Mouse (Mus musculus): ENCODE measurements around the gene Ndufa7.

The Ndufa7 gene

DNA sequence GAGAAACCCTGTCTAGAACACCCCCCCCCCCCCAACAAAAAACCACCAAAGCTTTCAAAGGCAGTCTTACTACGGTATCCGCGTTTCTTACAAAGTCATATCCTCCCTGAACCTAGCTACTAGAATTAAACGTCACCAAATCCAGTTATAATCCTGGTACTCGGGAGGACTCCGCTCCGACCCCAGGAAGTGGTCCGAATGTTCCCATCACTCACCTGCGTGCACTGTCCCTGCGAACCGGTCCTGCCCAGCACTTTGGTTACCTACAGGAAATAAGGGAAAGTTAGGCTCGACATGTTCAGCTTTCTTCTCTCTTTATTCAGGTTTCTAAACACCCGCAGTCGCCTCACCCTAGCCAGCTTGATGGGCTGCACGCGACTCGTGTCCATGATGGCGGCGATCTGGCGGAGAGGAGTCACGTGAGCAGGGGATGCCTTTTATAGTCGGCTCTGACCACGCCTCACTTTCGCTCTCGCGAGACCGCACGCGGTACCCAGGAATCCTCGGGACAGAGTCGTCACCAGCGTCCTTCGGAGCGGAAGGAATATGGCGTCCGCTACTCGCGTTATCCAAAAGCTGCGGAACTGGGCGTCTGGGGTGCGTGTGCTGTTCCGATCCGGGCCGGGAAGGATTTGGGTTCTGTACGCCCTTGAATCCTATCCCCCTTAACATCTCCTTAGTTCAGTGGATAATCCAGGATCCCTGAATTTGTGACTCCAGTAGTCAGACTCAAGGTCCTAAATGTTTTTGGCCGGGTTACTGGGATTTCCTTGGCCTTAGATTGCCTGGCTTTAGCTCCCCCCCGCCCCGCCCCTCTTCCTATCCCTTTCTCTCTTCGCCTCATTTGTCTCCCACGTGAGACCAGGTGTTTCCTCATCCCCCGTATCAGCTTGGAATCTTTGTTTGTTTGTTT lies at the start of gene Ndufa7, which contains the start of gene Rps28:
Gene Ndufa7, plus strand, starts transcription at position 489 of the 913 bp plus-strand sequence.
Gene Rps28, minus strand, starts transcription at position 479 of the 913 bp plus-strand sequence.
- peak; percentile 97 for DNase-seq (ENCODE audit: low spot score in 2 of 2)

- DNase-seq (ENCODE audit: low spot score in 2 of 2), result no peak
Measured at GRCm38 (mm10) chr17:33774573-33775155, 49.7 kb upstream of the Ndufa7 start.

DNA sequence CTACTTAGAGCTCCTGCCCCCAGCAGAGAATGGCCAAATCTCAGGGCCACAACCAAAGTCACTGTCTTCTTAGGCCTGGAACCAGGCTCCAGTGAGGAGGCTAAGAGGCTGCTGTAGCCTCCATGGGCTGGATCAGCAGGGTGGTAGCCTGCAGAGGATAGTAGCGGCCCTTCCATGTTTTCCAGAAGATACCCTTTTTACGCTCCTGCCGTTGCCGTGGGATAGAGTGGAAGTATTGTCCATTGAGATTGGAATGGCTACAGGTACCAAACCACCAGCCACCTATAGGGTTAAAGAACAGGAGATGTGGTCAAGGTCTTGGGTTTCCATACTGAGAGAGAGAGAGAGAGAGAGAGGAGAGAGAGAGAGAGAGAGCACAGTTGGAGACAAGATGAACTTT lies 49.1 kb upstream of the Ndufa7 start:
- no peak for DNase-seq (ENCODE audit: low spot score in 2 of 2)

DNA sequence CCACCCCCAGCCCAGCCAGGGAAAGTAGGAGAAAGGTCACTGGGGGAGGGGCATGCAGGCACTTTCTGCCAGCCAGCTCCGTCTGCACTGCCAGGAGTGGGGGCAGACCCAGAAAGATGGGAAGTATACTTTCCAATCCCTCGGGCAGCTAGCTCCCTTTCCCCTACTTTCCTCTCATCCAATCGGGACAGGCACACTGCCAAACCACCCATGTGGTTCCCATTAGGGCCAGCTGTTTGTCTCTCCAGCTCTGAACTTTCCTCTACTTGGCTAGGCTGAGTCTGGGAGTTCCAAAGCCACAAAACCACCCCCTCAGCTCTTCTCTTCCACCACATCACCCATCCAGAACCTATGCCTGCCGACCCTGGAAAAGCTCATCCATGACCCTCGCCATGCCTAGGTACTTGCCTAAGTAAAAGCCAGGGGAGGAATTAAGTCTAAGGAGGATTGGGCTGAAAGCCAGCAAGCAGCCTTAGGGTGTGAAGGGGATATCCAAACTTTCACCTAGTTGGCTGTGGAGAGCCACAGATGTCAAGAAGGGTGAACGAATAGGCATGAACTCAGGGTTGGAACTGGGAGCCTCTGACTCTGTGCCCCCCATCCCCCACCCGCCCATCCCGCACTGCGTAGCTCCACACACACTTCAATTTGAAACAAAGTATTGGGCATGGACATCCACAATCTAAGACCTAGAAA lies 45.0 kb upstream of the Ndufa7 start:
- DNase-seq (ENCODE audit: low spot score in 2 of 2), result peak; percentile 45 to 52

GRCm38 (mm10) chr17:33779967-33780295 lies 44.4 kb upstream of the Ndufa7 start:
- DNase-seq (ENCODE audit: low spot score in 2 of 2), result no peak

GRCm38 (mm10) chr17:33780431-33780830 lies 43.9 kb upstream of the Ndufa7 start:
- no peak for DNase-seq (ENCODE audit: low spot score in 2 of 2)

- peak; percentile 71 to 73 for DNase-seq (ENCODE audit: low spot score in 2 of 2)
Measured at GRCm38 (mm10) chr17:33781124-33781977, 43.0 kb upstream of the Ndufa7 start, which contains the start of gene Angptl4. Angptl4 (minus strand) TSS chr17:33781830.

- no peak for DNase-seq (ENCODE audit: low spot score in 2 of 2)
Measured at GRCm38 (mm10) chr17:33782067-33782466, 42.3 kb upstream of the Ndufa7 start.

DNA sequence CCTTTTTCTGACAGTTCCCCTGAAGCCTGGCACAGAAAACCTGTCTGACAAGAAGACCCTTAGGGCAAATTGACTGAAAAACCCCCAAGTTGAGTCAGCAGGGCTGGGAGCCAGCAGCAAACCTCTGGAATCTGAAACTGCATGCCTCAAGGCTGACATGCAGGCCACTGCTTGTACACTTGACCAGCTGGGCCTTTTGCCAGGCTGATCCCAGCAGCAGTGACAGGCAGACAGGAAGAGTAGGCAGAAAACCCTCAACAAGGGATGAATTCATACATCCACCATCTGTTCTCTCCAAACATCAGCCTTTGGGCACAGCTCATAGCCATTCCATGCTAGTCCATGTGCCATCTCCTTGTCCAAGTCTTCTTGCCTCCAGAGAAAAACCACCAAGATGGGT lies 41.0 kb upstream of the Ndufa7 start:
- peak; percentile 29 to 36 for DNase-seq (ENCODE audit: low spot score in 2 of 2)

DNA sequence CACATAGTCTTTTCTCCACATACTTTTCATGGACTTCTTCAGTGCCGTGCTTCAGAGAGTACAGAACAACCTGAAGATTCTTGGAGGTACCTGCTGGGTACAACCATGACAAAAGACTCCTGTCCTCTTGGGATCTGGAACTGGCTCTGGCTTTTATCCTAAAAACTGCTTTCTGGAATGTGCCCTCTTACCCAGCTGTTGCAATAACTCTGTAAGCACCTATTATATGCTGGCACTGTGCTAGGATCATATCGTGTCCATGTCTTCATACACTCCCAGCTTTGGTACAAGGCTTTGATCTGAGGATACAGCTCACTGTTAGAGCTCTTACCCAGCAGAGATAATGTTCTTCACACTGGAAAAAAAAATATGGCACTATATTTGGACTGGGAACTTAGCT lies 39.4 kb upstream of the Ndufa7 start:
- DNase-seq (ENCODE audit: low spot score in 2 of 2), result no peak

DNA sequence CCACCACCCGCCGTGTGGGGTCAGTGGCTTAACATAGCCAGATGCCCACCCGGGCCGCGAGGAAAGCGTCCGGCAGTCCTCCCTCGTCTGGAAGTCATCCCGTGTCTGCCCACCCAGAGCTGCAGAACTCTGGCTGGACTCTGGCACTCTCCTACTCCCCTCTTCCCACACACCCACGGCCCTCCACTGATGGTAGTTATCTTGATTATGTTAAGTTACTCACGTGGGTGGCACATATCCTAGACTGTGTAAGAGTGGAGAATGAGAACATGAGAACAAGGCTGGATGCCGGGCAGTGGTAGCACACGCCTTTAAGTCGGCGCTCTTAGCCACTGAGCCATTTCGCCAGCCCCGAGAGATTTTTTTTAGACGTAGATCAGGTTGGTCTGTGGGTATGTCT lies 38.0 kb upstream of the Ndufa7 start:
- DNase-seq (ENCODE audit: low spot score in 2 of 2), result no peak

- no peak for DNase-seq (ENCODE audit: low spot score in 2 of 2)
Measured at GRCm38 (mm10) chr17:33788732-33789131, 35.6 kb upstream of the Ndufa7 start.

- DNase-seq (ENCODE audit: low spot score in 2 of 2), result no peak
Measured at GRCm38 (mm10) chr17:33798306-33798705, 26.1 kb upstream of the Ndufa7 start.

DNA sequence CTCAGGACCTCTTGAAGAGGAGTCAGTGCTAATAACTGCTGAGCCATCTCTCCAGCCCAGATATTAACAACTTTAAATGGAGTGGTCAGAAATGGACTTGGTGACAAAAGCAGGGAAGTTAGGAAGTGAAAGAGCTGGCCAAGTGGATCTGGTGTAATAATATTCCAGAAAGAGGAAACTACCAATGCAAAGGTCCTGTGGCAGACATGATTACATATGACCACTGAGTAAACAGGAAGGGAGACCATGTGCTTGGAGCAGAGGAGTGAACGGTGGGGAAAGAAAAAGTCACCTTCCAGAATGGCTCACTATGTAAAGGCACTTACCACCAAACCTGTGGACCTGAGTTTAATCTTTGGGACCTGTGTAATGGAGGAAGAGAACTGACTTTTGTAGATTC lies 25.1 kb upstream of the Ndufa7 start:
- no peak for DNase-seq (ENCODE audit: low spot score in 2 of 2)

GRCm38 (mm10) chr17:33802221-33802620 lies 22.2 kb upstream of the Ndufa7 start:
- DNase-seq (ENCODE audit: low spot score in 2 of 2), result no peak

DNA sequence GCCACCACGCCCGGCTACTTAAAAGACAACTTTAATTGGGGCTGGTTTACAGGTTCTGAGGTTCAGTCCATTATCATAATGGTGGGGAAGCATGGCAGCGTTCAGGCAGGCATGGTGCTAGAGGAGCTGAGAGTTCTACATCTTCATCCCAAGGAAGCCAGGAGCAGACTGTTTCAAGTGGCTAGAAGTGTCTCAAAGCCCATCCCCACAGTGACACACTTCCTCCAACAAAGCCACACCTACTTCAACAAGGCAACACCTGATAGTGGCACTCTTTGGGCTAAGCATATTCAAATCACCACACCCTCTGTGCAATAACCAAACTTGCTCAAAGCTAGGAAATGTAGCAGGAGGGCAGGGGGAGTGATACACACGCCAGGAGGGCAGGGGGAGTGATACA lies 20.2 kb upstream of the Ndufa7 start:
- no peak for DNase-seq (ENCODE audit: low spot score in 2 of 2)

GRCm38 (mm10) chr17:33804745-33805144 lies 19.6 kb upstream of the Ndufa7 start:
- no peak for DNase-seq (ENCODE audit: low spot score in 2 of 2)

DNA sequence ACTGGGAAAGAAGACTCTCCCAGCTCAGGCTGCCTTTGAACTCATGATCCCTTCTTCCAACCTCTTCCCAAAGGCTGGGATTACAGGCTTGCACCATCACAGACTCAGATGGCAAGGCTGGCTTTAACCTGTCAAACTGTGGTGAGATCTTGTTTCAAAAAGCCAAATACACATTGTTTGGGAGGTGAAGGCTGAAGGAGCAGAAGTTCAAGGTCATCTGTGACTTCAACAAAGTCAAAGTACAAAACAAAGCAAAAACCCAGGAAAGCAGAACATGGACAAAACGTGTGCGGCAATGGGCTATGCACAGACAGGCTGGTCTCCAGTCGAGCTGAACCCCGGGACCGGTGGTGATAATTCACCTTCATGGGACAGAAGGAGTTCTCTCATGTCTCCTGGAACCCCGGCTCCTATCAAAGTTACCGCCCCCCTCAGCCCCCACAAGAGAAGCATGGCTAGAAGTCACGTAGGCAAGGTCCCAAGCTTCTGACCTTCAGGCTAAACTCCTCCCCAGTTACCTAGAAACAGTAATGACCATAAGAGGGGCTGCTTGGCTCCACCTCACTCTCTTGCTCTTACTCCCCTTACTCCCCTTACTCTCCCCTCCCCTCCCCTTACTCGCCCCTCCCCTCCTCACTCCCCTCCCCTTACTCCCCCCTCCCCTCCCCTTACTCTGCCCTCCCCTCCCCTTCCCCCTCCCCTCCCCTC lies 17.0 kb upstream of the Ndufa7 start:
- no peak for DNase-seq (ENCODE audit: low spot score in 2 of 2)

- no peak for DNase-seq (ENCODE audit: low spot score in 2 of 2)
Measured at GRCm38 (mm10) chr17:33808192-33808591, 16.2 kb upstream of the Ndufa7 start.

DNA sequence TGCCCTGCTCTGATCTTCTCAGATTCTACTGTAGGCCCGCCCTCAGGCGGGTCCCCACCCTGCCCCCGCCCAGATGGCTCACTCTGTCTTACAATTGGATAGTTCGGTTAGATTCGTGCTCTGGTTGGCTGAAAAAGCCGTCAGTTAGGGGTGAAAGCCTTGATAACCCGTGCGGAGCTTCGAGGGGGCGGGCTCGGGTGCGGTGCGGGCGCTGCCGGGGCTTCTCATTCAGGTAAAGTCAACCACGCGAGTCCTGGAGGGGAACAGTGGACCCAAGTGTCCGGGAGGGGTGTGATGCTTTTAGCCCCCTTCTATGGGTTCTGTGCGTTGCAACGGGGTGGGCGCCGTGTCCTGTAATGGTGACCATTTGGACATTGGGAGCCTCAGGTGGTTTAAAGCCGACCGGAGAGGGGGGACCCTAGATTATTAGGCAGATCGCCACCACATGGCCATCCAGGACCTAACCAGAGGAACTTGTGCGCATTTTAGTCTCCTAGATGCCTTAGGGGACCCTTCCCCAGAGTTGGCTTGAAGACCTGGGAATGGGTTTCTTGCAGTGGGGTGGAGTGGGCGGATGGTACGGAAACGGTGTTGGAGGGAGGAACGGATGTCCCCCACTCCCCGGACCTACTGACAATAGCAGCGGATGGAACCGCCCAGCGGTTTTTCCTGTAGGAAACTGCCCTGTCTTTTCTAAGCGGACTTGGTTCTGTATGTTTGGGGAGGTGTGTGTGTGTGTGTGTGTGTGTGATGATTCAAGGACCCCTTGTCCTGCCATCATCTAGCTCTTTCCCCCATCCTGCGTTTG lies 13.8 kb upstream of the Ndufa7 start, which contains the start of gene Kank3:
Gene Kank3, plus strand, starts transcription at position 186 of the 808 bp plus-strand sequence.
- peak; percentile 79 to 86 for DNase-seq (ENCODE audit: low spot score in 2 of 2)

Data from spleen, postnatal 36 days (tissue).